Mouse (Mus musculus): ENCODE measurements around the gene Scimp.
"Not testable (repeated sequence)": the region's sequence is repeated elsewhere in the genome, so short reads cannot be mapped to it uniquely, and the experiment has no call there.

The Scimp gene

DNA sequence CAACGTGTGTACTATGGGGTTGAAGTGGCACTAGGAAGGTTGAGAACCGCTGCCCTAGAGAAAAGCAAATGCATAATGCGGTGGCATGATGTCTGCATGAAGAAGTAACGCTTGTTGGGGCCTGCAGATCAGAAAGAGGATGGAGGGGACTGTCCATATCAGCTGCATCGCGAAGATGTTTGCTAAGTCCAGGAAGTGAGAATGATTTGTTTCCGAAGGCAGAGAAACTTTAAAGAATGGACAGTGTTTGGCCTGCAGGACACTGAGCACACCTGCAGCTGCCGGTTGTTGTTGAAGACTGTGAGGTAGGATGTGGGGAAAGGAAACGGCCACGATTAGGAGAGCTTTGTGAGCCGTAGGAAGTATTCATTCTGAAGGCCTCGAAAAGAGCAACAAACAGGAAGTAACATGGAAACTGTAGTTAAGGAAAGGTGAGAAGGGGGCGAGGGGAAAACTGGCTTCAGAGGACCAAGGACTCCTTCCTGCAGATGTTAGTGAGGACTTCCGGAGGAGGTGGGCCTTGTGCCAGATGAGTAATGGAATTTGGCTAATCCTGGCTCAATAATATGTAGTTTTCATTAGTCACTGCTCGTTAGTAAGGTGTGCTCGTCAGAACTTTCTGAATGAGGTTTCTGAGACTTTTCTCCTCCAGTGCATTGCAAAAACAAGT is 46.5 kb downstream of the Scimp start:
- no peak for DNase-seq (ENCODE audit: low spot score)

DNA sequence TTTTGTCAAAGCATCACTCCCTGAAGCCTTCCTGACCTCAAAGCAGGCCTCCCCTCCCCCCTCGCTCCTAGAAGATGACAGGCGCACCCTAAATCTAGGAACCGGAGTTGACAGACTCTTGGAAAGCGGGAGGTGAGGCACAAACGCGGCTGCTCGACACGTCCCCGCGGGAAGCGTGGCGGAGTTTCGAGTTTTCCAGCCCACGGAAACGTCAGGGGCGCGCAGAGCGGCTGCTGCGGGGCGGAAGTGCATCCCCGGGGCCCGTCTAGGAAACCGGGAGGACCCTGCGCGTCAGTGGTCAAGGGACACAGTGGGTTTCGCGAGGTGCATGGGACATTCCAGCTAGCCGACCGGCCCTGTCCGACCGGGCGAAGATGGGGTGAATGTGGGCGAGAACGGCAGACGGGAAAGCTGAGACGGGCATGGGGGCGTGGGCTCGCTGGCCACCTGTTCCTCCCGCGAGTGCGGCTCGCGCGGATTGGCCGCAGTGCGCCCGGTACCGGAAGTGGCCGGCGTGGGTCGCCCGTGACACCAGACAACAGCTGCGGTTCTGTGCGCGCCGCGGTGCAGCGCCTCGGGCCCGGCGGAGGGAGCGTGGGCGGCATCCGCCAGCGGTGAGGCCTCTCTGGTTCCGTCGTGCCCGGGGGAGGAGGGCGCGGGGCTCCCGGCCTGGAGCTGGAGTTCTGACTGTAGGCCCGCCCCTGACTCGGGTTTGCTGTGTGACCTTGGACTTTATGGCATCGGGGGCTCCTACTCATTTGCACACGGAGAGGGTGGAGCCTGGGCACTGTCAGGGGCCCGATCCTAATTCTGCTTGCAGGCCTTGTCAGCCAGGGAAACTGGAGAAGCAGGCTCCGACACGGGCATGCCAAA is 48.2 kb downstream of the Scimp start, which contains the start of gene Zfp3:
Gene Zfp3, plus strand, starts transcription at position 274 of the 873 bp plus-strand sequence.
- peak; percentile 19 for DNase-seq (ENCODE audit: low spot score)

DNA sequence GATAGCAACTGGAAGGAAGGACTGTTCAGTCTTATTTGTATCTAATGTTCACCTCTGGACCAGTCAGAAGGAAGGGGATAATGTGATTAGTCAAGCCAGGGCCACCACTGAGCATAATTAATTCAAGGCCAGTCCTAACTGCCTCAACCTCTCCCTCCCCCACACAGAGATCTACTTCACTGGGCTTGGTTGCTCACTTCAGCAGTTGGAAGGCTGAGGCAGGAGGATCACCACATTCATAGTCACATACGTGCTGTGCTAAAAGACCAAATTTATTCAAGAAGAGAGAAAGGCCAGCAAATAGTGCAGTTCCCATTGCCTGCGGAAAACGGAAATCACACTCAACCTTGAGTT is 48.8 kb downstream of the Scimp start:
- DNase-seq (ENCODE audit: low spot score): no peak

DNA sequence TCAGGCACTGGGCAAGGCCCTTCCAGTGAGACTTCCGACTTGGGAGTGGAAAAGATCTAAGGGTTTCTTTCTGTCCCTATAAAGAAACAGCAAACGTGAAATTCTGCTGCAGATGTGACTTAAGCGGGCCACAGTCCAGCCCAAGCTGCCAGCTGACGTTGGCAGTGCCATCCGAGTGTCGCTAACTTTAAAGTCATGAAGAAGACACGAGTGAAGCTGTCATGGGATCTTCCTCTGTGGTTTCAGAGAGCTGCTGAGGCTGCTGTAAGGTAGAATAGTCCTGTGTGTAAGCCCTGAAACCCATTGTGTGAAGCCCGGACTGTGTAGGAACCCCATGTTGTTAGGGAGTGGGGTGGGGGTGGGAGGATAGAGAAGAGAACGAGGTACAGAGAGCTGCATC is 49.7 kb downstream of the Scimp start:
- DNase-seq (ENCODE audit: low spot score): no peak

DNA sequence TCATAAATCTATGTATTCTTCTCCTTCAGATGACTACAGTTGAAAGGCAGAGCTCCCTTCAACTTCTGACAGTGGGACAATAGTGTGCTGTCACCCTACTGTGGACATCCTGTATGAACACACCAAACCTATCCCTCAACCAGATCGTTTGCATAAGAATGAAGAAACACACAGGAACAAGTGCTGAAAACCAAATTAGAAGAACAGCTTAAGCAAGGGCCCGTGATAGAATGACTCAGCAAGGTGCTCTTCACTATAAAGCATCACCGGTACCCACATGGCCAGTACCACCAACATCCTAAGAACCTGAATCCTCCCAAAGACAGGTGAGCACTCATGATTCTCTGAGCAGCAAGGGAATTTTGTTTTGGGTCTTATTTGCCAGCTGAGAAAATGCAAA is 51.9 kb downstream of the Scimp start:
- not testable (repeated sequence) for DNase-seq (ENCODE audit: low spot score)

DNA sequence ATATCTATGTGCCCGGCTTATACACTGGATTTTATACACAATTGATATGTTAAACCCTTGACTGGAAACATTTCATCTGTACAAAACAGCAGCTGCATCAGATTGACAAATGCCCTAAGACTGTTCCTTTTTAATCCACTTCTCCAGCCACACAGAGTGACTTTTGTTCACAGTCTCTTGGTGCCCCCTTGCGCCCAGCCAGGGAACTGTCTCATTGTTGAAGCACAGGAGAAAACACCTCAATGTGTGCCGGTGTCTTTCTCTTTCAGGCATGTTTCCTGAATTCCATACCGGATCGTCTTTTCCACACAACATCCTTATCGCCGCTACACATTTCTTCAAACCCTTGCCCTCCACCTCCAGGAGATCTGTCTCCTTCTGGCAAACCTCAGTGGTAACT is 56.7 kb downstream of the Scimp start:
- peak; percentile 37 for DNase-seq (ENCODE audit: low spot score)

DNA sequence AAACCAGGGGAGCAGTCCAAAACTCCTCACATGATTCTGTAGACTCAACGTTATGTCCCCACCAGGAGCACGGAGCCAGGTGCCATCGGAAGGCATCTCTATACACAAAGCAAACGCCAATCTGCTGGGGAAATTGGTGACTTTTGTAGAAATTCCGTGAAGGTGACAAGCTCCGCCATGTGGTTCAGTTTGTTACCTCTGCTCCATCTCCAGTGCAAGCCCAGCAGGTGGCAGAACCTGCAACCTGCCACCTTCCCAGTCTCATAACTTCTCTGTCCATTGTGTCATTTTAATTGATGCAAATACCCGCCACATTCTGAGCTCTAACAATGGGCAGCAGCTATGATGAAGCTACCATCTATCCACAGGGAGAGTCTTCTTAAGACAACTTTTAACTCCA is 57.4 kb downstream of the Scimp start:
- DNase-seq (ENCODE audit: low spot score): no peak

DNA sequence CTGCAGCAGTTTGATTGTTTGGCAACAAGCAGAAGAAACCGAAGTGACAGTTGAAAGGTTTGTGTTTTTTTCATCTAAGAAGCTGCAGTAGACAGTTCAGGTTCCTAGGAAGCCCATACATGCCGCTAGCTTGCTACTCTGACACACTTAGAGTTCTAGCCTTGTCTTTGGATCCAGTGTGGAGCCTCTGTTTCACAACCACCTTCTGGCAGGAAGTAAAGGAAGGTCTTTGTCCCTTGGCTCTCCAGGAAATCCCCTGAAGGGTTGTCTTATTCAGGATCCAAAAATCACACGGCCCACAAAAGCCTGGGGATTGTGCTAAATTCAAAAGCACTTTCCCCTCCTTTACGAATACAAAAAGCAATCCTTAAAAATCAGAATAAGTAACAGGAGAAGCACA is 57.9 kb downstream of the Scimp start:
- no peak for DNase-seq (ENCODE audit: low spot score)

DNA sequence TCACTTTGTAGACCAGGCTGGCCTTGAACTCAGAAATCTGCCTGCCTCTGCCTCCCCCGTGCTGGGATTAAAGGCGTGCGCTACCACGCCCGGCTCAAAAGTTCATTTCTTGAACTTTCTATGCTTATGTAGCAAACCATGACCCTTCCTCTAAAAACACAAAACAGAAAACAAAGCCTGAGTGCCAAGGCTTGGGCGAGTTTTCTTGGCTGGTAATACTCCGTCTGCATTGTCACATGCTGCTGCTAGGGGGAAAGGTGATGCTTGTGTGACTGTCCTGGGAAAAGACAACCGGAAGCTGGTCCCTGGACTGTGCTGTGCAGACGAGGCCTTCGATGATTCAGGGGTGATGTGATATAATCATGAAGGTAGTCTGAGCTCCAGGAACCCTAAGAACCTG is 59.2 kb downstream of the Scimp start:
- no peak for DNase-seq (ENCODE audit: low spot score)

DNA sequence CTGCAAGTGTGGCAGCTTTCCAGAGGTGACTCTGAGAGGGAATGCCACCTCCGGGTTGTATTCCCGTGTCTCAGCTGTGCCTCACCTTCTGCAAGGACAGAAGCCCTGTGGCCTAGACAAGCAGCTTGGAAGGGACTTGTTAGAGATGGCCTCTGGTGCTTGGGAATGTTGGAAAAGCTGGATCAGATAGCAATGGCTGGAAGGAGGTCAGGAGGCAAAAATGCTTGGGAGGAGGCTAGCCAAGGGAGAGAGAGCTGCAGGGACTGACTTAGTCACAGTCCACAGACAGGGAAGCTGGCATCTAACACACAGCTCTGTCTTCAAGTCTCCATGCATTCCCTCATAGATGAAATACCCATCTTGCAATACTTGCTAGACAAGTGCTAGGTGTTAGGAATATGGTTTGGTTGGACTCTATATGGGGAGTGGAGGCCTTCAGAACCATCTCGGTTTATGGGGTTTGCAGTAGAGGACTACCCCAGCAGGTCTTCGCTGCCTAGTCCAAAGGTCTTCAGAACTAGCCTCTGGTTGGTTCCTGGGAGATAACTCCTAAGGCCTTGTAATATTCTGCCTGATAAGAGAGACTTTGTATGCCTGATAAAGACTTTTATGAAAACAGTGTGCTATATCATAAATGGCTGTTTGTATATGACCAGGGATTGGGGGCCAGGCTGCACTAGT is 59.9 kb downstream of the Scimp start:
- no peak for DNase-seq (ENCODE audit: low spot score)

DNA sequence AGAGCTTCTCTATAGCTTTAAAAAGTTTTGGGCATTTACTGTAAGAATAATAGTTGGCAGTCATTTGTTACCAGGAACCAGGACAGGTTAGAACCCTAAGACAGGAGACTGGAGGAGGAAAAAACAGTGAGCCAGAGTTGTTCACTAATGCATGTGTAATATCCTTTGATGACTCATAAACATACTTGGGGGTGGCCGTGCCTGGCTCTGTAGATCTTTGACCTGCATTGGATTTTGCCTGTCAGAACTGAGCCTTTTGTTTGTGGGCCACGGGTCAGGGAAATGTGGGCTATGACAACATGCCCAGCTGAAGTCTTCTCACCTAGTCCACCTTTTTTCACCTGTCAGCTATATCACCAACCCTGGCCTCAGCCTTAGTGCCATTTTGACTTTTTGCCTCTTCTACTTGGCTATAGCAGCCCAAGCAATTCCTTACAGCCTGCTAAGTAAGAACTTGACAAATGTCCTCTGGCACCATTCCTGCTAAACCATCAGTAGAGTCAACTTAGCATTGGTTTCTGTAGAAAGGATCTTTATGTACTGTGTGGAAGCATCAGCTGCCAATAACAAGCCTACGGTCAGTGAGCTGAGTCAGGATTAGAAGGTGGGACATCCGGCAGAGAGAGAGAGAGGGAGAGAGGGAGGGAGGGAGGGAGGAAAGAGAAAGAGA is 64.4 kb downstream of the Scimp start:
- no peak for DNase-seq (ENCODE audit: low spot score)

DNA sequence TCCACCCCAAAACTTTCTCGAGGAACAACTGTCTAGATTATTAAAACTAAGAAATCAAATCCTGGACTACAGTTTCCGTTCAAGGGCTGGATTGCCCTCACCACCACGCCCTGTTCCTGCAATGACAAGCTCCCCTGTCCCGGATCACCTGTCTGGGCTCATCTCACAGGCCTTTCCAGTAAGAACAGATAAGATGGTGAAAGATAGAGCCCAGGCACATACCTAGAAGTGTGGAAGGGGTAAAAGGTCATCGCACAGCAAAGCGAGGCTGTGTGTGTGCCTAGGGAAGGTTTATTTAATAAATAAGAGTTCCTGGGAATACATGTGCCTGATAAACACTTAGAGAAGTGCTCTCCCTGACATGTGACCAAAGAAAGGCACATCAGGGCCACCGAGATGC is 66.8 kb downstream of the Scimp start:
- DNase-seq (ENCODE audit: low spot score): no peak

DNA sequence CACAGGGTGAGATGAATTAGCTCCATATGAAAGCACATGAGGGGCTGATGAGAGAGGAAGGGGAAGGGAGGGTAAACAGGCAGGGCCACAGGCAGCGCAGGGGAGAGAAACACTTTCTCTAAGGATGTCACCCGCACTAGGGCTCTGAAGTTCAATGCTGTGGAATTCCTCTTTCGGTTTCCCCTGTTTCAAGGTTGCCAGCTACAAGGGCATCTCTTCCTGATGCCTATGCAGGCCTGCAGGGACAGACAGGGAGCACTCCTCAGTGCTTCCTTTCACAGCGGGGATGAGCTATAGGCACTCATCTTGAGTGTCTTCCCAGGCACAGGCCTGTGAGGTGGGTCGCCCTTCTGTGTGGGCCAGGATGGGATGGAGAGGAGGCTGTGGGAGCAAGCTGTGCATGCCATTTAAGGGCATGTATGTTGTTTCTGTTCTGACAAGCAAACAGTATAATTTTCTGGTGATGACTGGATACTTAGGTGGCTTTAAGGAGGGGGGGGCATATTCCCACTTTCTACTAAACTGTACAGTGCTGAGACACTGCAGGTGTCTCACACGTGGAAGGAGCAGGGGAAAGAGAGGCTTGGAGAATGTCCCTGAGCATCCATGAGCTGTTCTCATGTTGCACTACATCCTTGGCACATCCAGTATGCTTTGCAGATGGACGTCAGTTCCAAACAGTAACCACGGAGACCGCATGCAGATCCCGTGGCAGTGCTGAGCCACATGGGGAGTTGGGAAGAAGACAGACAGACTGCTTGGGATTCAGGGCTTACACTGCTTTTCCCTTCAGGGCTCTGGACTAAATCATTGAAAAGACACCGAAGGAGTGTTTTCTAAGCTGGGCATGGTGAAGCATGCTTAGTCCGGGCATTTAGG is 69.6 kb downstream of the Scimp start:
- DNase-seq (ENCODE audit: low spot score): no peak

DNA sequence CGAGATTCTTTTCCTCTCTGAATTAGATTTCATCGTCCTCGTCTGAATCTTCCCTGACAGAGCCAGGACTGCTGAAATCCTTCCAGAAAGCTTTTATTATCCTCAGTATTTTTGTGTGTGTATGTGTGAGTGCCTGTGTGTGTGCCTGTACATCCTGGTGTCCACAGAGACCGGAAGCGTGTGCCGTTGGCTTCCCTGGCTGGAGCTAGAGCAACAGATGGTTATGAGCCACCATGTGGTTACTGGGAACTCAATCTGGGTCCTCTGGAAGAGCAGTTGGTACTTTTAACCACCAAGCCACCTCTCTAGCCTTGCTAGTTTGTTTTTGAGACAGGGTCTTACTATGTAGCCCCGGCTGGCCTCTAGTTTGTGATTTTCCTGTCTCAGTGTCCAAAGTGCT is 70.3 kb downstream of the Scimp start:
- no peak for DNase-seq (ENCODE audit: low spot score)

DNA sequence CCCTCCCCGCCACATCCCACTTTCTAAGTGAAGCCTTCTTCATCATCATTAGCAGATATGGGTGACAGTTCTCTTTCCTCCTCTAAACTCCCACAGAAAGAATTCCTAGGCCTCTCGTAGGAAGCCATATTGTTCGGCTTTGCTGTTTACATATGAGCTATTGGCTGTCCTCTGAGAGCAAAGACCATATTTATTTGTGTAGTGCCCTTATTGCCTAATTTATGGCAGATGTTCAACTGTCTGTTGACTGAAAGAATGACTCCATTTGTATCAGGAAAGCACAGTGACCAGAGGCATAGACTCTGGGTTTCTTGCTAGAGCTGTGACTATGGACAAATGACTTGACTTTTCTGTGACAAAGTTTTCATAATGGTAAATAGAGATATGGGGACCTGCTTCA is 70.8 kb downstream of the Scimp start:
- no peak for DNase-seq (ENCODE audit: low spot score)
